Mouse (Mus musculus): Measurements from ENCODE around the gene Arsb.

GRCm38 (mm10) chr13:93847614-93848013 is 76.2 kb downstream of the Arsb start:
- TF ChIP-seq USF1 (IDR thresholded peaks at IDR 0.05; ENCODE audit: low read depth) (no peak), CTCF (IDR thresholded peaks at IDR 0.05; ENCODE audit: control insufficient read depth, insufficient read depth, insufficient read length) (no peak), MAX (IDR thresholded peaks at IDR 0.05) (no peak), CEBPB (IDR thresholded peaks at IDR 0.05; ENCODE audit: low read depth) (no peak), MYOD1 (IDR thresholded peaks at IDR 0.05; ENCODE audit: control insufficient read depth, insufficient read length, low read depth) (no peak), MYOG (IDR thresholded peaks at IDR 0.05; ENCODE audit: control insufficient read depth, extremely low read depth, insufficient read length) (no peak)
